Mouse (Mus musculus): Measurements from ENCODE around the gene Gstm5.
"Not testable (repeated sequence)": the region's sequence is repeated elsewhere in the genome, so short reads cannot be mapped to it uniquely, and the experiment has no call there.

Gene Gstm5

DNA sequence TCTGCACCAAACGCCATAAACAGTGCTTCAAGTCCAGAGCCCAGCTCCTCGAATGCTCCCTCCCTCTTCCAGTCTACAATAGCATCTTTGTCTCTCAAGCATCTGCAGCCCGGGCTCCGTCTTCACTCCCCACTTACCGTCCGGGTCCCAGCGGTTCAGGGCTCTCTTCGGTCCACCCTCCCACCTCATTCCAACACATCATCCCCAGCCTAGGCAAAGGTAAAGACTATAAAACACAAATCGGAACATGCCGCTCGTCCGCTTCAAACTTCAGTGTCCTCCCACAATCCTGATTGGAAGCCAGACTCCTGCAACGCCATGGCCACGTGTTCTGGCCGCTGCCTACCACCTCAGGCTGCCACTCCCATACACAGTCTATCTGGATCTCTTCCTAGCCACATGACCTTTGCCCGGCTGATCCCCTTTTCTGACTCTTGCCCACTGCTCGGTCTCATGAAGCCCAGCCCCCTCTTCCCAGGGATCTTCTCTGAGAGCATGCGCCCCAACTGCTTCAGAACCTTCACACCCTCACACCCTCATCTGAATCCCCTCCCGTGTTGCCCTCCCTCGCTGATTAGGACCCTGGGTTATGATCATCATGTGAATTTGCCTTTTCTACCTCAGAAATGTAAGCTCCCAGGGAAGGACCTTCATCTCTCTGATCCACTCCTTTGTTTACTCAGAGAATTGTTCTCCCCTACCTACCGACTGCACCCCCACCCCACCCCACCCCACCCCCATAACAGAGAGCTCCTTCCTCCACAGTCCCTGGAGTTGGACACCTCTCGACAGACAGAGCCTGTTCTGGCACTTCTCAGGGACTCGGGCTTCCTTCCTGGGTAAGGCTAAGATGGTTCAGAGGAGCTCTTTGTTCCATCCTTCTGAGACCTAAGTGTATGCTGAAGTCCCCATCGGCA, 22.0 kb upstream of the Gstm5 start:
- no peak for DNase-seq (ENCODE audit: low spot score)

DNA sequence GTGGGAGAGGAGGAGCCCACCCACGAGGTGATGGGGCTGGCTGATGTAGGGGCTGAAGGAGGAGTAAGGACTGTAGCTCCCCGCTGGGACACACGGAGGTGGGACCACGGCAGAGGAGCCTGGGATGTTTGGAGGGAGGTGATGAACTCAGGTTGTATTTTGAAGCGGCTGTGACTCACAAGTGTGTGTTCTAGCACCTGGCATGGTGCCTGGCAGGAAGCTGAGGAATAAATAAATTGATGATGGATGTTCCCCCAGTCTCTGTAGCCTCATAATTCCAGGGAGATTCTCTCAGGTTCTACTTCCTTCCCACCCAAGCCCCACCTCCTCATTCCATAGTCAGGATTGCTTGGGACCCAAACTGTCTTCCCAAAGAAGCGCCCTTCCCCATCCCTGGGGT, 20.4 kb upstream of the Gstm5 start:
- no peak for DNase-seq (ENCODE audit: low spot score)

DNA sequence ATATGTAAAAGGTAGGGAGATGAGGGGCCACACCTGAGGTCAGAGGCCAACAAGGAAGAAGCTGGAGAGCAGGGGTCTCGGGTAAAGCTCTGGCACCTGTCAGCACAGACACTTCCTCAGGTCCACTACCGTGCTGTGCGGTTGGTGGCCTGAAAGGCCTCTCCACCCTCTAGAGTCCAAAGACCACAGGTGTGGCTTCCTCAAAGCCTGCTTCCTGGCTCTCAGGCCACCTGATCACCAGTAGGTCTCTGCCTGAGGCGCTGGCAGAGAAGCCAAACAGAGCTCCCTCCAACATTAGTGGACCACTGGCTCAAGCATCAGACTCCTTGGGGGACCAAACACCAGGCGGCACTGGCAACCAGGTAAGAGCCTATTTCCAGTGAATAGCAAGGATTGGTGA, 18.6 kb upstream of the Gstm5 start, which contains the start of gene Eps8l3:
Gene Eps8l3 (plus strand): TSS at position 225 of the 400 bp plus-strand sequence.
- no peak for DNase-seq (ENCODE audit: low spot score)

DNA sequence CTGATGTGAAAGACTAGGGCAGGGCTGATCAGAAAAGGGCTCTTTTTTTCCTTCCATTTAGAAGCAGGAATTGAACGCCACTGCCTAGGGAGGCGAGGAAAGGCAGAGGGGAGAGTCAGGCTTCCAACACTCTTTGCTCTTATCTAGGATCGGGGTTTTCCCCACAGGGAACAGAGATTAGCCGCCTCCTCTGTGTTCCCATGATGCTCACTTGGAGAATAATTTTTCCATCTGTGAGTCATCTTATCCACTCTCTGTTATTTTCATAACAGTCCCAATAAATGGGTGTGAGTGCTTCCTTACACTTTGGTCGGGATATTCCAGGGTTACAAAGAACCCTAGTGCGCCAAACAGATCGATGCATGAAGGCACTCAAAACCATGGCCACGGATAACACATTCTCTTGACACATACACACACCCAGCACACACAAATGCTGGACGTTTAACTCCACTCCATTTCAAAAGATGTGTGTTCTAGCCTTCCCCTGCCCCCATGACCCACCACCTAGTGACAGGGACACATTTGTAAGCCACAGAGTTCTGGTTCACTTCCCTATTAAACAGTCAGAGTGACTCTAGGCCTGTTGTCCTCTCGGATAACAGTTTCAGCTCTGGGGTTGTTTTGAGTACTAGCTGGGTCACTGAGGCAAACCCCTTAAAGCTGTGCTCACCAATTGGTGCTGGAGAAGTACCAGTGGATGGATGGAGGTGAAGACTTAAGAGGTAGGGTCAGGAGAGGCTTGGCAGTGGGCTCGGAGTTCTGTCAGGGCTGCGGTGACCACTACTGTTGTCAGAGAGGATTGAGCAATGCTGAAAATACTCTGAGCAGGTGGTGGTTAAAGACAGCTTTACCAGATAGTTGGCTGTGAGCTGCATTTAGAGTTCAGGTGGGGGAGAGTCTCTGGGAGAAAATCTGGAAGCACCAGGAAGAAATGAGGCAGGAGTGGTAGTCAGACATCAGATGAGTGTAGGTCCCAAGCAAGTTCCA, 17.6 kb upstream of the Gstm5 start:
- no peak for DNase-seq (ENCODE audit: low spot score)

DNA sequence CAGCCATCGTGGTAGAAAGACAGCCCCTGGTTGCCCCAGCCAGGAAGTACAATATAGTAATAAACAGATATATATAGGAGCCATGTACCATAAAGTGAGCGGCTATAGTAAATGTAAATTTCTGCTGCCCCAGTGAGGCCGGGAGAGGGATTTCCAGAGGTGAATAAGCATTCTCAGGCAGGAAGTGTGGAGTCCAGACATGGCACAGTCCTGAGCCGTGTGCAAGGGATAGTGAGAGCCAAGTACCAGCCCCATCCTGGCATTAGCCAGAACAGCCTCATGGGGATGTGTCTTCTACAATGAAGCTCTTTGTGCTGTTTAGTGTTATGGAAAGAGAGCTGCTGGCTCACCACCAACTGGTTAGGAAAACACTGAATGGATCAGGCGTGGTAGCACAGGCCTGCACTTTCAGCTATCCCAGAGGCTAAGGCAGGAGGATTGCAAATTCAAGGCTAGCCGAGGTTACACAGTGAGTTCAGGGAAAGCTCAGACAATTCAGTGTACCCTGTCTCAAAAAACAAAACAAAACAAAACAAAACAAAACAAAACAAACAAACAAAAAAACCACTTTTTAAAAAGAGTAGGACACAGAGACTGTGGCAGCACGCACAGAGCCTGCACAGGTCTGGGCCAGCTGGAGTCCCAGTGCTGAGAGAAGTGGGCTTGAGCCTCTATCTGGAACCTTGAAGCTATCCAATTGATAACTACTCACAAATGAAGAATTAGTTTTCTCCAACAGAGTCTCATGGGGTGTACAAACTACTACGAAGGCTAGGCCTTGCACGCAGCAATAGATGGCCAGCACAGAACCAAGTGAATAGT, 7.7 kb upstream of the Gstm5 start:
- DNase-seq (ENCODE audit: low spot score), result no peak

DNA sequence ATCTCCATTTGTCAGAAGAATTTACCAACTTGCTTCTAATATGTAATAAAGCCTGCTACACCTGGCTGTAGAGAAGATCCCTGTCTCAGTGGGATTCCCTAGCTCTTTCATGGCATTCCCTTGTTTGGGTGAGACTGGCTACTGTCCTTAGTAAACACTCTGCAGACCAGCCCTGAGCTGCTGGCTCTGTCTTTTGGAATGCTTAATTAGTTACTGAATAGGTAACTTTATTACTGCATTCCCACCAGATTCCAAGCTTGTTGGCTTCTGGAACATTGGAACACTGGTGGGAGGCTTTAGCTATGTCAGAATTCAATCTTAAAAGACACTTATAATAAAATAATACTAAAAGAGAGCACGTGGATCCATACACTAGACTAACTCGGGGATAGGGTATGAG, 6.4 kb upstream of the Gstm5 start:
- not testable (repeated sequence) for DNase-seq (ENCODE audit: low spot score)

DNA sequence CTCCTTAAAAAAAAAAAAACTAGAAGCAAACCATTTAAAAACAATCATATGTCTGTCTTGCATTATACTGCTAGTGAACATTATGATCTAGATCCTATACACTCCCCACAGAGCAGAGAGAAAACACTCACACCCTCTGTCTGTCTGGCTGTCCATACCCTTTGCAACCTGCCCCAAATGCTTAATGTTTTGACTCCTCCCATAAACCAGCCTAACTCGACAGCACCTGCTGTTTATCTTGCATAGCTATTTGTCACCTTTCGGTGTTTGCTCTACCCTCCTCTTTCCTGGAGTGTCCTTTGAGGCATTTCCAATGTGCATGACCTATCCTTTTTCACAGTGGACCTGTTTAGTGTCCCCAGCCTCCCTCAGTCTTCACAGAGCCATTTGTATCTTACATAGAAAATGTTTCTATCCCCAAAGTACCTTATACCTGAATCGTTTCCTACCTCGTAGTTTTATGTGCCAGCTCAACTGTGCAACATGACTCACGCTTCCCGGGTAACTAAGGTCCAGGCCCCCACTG, 364 bp upstream of the Gstm5 start:
- no peak for DNase-seq (ENCODE audit: low spot score)

DNA sequence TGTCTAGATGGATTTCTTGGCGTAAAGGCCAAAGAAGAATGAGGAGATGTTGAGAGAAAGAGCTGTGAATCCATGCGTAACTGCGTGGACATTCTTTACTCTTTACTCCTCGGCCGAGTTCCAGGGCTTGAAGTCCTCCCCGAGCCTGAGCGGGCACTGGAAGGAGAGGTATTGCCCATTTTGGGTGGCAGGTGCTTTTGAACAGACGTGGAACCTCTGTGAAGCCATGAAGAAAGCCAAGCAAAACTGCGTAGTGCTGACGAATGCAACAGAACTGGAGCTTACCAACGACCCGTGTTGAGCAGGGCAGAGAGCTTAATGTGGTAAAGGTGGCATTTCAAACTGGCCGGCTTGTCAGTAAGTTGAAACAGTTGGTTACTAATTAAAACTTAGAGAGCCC, 3.1 kb downstream of the Gstm5 start:
- DNase-seq (ENCODE audit: low spot score), result no peak

DNA sequence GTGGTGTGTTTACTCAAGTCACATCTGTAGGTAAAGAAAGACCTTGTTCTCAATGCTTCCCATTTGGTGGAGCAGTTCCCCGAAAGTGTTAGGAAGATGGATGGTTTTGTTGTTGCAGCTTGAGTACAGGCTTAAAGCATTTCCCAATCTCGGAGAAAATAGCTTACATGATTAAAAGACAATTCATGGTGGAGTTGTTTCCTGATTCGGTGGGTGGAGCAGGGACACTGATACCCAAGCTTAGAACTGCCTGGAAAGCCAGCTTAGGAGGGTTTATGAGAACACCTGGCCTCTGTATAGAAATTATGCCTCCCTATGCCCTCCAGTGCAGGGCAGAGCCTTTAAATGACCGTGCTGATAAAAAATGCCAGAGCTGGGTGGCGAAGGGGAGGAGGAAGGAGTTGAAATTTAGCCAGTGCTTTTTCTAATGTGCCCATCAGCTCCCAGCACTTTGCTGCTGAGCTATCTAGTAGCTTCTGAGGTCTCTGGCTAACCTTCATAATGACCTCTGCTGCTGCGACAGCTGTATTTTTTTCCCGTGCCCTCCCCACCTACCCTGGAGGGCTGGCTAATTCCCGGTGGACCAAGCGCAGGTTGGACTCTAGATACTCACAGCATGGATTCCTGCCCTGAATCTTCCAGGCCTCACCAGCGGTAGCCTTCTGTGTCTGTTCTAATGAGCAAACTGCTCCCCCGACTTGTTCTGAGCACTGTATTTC, 5.5 kb downstream of the Gstm5 start:
- DNase-seq (ENCODE audit: low spot score), result no peak

DNA sequence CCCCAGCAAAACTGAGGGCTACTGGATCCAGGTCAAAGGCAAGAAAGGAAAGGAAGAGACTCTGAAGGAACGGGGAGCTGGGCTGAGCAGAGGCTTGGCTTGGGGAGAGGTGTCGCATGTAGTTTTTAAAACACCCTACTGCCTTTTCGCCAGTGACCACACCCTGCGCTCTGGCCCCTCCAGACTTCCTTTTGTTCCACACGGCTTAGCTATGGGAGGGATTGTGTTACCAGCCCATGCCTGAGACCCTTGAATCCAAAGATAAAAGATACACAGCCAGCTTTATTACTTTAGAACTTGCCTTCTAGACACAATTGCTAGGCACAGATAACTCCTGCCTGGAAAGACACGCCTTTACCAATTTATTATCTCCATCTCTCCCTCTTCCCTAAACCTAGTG, 10.3 kb downstream of the Gstm5 start:
- DNase-seq (ENCODE audit: low spot score), result no peak

DNA sequence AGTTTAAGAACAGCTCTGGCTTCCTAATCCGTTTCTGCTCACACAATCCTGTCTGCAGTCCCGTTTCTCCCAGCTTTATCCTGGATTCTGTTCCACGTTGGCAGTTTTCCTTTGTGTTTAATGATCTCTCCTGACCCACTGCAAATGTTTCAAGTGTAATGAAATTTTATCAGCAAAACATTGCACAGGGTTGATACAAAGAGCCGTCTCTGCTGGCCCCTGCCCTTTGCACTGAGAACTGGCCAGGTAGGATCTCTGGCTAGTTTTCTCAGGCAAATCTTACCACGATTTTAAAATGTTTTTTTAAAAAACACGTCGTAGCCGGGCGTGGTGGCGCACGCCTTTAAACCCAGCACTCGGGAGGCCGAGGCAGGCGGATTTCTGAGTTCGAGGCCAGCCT, 21.1 kb downstream of the Gstm5 start:
- DNase-seq (ENCODE audit: low spot score), result no peak

DNA sequence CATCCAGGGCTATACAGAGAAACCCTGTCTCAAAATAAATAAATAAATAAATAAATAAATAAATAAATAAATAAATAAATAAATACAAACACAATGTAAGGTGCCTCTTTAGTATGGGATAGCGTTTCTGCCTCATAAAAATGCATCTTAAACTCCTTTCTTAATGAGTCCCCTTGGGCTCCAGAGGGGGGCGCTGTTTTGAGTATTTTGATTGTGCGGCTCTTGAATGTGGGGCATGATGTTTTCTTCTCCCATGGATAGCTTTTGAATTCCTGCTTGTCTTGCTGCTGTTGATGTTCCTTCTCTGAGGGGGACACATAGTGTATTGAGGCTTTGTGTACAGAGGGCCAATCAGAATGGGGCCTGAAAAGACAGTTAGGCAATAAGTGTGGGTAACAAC, 21.5 kb downstream of the Gstm5 start:
- DNase-seq (ENCODE audit: low spot score), result no peak

DNA sequence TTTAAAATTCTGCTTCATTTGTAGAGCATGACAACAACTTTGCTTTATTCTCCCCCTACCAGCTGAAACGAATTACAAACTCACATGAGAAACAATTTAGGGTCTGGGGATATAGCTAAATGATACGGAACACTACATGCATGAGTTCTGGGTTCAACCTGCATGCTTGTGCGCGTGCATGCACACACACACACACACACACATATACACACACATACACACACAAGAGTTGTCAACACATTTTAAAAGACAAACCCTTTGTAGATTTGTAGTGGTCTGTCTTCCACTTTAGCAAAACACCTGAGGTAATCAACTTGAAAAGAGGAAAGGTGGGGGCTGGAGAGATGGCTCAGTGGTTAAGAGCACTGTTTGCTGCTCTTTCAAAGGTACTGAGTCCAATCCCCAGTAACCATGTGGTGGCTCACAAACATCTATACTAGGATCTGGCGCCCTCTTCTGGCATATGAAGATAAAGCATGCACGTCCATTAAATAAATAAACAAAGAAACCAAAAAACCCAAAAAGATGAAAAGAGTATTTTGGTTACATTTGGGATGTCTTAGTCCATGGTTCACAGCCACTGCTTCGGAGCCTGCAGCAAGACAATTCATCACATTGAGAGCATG, 22.3 kb downstream of the Gstm5 start:
- DNase-seq (ENCODE audit: low spot score), result peak; percentile 64

DNA sequence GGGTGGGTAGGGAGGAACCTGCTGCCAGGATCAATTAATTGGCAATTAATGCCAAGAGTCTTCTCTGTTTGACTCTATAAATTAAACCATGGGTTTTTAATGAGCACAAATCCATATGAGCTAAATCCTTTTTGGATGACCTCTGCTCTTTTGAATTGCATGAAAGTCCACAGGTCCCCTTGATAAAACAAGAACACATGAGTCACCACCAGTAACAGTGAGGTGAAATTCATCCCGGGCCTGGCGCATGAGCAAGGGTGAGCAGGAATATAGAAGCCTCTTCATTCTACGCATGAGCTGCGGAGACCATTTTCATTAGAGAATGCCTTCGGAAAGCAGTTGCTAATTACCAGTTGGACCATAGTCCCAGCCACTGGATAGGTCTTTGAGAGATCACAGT, 24.7 kb downstream of the Gstm5 start:
- DNase-seq (ENCODE audit: low spot score), result no peak

DNA sequence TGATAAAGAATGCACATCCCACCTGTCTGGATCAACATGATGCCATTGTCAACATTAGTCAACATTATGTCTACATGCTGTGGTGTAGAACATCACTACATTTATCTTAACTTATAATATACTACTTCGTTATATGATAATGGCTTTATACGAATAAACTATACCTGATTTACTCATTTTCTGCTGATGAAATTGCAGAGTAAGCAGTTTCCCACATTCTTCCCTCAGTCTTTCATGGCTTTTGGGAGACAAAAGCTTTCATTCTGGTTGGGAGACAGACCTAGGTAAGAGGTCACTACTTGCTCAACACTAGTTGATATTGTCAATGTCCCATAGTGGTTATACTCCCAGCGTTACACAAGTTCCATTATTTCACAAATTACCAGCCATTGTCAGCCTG, 29.7 kb downstream of the Gstm5 start:
- no peak for DNase-seq (ENCODE audit: low spot score)

DNA sequence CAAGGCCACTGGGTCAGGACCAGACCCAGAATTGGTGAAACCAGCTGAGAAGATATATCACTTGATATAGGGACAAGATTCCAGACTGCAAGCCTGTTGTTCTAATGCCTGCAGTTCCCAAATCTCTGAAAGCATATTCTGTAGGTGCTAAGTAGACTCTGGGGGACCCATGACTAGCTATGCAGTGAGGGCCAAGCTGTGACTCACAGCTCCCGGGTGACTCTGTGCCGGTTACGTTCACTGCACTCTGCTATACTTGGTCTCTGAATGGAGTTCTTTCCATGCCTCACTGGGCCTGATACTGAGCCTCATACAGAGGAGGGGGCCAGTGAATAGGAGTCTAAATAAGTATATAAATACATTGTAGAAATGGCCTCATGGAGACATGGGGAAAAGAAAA, 32.2 kb downstream of the Gstm5 start:
- DNase-seq (ENCODE audit: low spot score), result no peak

DNA sequence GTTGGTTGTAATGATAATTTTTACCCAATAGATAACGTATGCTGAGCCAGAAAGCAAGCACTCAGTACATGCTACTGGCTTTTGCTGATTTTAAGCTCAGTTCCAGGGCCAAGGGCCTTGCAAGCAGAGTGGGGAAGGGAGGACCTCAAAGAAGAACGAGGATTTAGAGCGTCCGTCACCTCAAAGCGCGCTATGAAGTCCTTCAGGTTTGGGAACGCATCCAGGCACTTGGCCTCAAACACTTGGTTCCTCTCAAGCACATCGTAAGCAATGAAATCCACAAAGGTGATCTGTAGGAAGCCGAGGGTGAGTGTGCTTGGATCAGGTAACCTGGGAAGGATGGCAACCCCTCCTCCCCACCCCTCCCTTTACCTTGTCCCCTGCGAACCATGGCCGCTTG, 33.1 kb downstream of the Gstm5 start:
- DNase-seq (ENCODE audit: low spot score), result no peak

DNA sequence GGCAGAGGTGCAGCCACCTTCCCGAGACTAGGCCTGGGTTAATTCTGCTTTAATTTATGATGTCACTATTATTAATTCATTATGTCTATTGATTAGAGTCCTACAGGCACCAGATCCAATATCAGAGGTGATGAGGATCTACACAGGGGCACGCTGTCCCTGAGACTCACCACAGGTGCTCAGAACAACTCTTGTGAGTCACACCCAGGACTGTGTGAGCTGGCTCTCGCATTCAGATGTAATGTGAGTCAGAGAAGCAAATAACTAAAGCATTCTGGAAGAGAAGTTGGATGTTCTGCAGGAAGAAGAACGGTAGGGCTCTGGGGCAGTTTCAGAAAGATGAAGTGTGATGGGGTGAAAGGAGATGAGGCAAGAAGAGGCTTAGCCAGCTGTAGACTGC, 33.6 kb downstream of the Gstm5 start:
- DNase-seq (ENCODE audit: low spot score), result no peak

DNA sequence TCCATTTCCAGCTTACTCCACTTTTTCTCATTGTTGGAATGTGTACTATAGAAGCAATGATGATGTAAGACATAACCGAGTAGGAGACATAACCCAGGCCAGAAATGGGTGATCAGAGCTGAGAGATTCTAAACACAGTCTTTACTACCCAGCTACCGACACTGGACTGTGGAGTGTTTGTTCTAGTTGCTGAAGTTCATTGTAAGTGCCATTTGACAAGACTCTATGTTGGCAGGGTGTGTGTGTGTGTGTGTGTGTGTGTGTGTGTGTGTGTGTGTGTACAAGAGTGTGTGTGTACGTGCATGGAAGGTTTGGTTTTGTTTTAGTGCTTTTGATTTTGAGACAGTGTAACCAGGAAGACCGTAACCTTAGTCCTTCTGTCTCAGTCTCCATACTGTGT, 34.1 kb downstream of the Gstm5 start:
- DNase-seq (ENCODE audit: low spot score), result no peak

DNA sequence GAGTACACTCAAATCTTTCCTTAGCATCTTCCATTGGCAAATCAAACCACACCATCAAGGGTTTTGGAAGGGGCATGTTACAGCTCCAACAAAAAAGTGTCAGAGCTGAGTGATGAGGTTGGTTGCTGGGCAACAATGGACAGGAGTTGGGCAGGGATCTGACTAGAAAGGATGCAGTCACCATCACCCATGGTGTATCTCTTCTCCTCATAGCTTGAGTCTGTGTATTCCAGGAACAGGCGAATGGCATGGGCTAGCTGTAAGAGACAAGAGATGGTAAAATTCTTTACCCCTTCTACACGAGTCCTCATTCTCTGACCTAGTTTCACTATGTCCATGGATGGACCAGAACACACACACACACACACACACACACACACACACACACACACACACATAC, 35.5 kb downstream of the Gstm5 start:
- no peak for DNase-seq (ENCODE audit: low spot score)

DNA sequence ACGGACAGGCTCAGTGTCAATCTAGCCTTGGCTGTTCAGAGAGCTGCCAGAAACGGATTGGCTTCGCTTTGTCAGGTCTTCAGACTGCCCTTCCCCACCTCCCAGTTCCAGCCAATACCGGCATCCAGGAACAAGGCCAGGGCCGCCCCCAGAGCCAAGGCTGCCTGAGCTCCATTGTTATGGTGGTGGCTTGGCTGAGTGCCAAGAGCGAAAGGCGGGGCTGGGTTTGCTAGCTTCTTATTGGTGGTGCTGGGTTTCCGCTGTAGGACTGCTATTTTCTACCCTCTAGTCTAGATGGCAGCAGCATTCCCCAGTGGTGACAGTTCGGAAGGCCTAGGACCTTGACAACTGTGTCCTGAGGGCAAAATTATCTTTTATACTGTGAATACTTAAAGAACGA, 36.0 kb downstream of the Gstm5 start, which contains the start of gene Gstm7:
Gene Gstm7 (minus strand): TSS at position 148 of the 400 bp plus-strand sequence.
- peak; percentile 95 for DNase-seq (ENCODE audit: low spot score)
